Mouse (Mus musculus): ENCODE measurements at regions not wholly inside any gene's neighbourhood (a gene's known extent, or its start where the extent isn't known, plus 50 kb on each side); places are given as distances from the start of the nearest gene placed in this dataset.

GRCm38 (mm10) chr4:30583417-30583816 is 1380.5 kb upstream of the Map3k7 start:
- Histone ChIP-seq H3K36me3 (ENCODE audit: control insufficient read depth, insufficient read depth, low read length) (no peaks in the 10 kb centered on the region), H3K9me3 (ENCODE audit: control insufficient read depth, low read length) (no peaks in the 10 kb centered on the region), H3K9ac (replicated peaks; ENCODE audit: low read length) (no peak overlapping the region), H3K27me3 (ENCODE audit: control insufficient read depth, insufficient read depth, low read length) (no peaks in the 10 kb centered on the region), H3K4me3 (replicated peaks; ENCODE audit: low read depth, low read length) (no peak overlapping the region), H3K27ac (replicated peaks; ENCODE audit: low read depth, low read length) (no peak overlapping the region), H3K4me1 (ENCODE audit: control insufficient read depth, insufficient read depth, low read length) (no peaks in the 10 kb centered on the region), H3K4me2 (ENCODE audit: low read length) (no peak overlapping the region)
- DNase-seq (peak; percentile 13), ATAC-seq (ENCODE audit: low FRiP score, low TSS enrichment) (peak; percentile 11; the same call in 1 of the 2 replicates)
- 49% methylated on average over 1 of the region's 1 CpGs for WGBS

DNA sequence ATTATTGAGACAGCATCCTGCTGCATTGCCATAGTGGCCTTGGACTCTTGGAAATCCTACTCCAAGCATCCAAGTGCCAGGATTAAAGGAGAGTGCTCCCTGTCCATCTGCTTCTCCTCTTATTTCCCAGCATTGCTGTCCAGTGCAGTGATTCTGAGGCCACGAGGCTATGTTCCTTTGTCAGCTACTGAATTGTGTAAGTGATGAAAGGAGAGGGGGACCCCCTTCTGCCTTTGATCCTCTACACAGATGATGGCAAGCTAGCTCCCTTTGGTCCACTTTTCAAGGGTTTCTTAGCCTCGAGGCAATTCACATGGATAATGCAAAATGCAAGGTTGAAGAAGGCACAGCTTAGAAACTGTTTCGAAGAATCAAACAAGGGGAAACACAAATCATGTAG is 1355.0 kb upstream of the Map3k7 start:
- Histone ChIP-seq H3K4me2 (ENCODE audit: low read length) (no peak overlapping the region), H3K9me3 (ENCODE audit: control insufficient read depth, low read length) (no peaks in the 10 kb centered on the region), H3K9ac (replicated peaks; ENCODE audit: low read length) (no peak overlapping the region), H3K4me3 (replicated peaks; ENCODE audit: low read depth, low read length) (no peak overlapping the region), H3K27ac (replicated peaks; ENCODE audit: low read depth, low read length) (no peak overlapping the region), H3K36me3 (ENCODE audit: control insufficient read depth, insufficient read depth, low read length) (no peaks in the 10 kb centered on the region), H3K27me3 (ENCODE audit: control insufficient read depth, insufficient read depth, low read length) (no peaks in the 10 kb centered on the region), H3K4me1 (ENCODE audit: control insufficient read depth, insufficient read depth, low read length) (0 out of 2 replicates have a peak, but pooled peaks cover 3% of the 10 kb centered on the region)
- DNase-seq (peak; percentile 52), ATAC-seq (ENCODE audit: low FRiP score, low TSS enrichment) (peak; percentile 58; the same call in 1 of the 2 replicates)
- WGBS = 8% methylated on average over 3 of the region's 3 CpGs

DNA sequence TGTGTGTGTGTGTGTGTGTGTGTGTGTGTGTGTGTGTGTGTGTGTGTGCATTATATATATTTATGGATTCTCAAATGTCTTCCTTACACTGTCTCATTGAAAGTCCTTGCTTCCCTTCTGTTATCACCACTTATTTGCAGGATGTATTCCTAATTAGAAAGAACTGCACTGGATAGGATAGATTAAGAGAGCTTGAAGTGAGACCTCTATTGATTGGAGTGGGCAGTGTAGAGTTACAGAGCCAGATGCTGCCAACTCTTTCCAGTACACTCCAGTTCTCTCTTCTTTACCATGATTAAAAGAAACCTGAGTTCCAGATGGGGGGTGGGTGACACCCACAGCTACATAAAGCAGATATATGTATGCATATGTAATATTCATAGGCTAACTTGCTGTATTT is 1354.1 kb upstream of the Map3k7 start:
- H3K4me1 ChIP-seq (ENCODE audit: control insufficient read depth, insufficient read depth, low read length) = 0 out of 2 replicates have a peak, but pooled peaks cover 3% of the 10 kb centered on the region
- H3K4me3 ChIP-seq (replicated peaks; ENCODE audit: low read depth, low read length) = no peak overlapping the region
- DNase-seq (no peak), ATAC-seq (ENCODE audit: low FRiP score, low TSS enrichment) (no peak; the same call in 1 of the 2 replicates)
- no peak overlapping the region for H3K4me2 ChIP-seq (ENCODE audit: low read length)
- H3K27ac ChIP-seq (replicated peaks; ENCODE audit: low read depth, low read length) = no peak overlapping the region
- H3K36me3 ChIP-seq (ENCODE audit: control insufficient read depth, insufficient read depth, low read length) = no peaks in the 10 kb centered on the region
- no peaks in the 10 kb centered on the region for H3K27me3 ChIP-seq (ENCODE audit: control insufficient read depth, insufficient read depth, low read length)
- no peaks in the 10 kb centered on the region for H3K9me3 ChIP-seq (ENCODE audit: control insufficient read depth, low read length)
- no peak overlapping the region for H3K9ac ChIP-seq (replicated peaks; ENCODE audit: low read length)

- ATAC-seq (ENCODE audit: low FRiP score, low TSS enrichment) (no peak), DNase-seq (no peak)
- no peak overlapping the region for H3K4me2 ChIP-seq (ENCODE audit: low read length)
- no peaks in the 10 kb centered on the region for H3K36me3 ChIP-seq (ENCODE audit: control insufficient read depth, insufficient read depth, low read length)
- 76% methylated on average over 3 of the region's 3 CpGs for WGBS
- no peaks in the 10 kb centered on the region for H3K9me3 ChIP-seq (ENCODE audit: control insufficient read depth, low read length)
- no peak overlapping the region for H3K27ac ChIP-seq (replicated peaks; ENCODE audit: low read depth, low read length)
- H3K27me3 ChIP-seq (ENCODE audit: control insufficient read depth, insufficient read depth, low read length) = no peaks in the 10 kb centered on the region
- no peak overlapping the region for H3K4me3 ChIP-seq (replicated peaks; ENCODE audit: low read depth, low read length)
- H3K9ac ChIP-seq (replicated peaks; ENCODE audit: low read length) = no peak overlapping the region
- H3K4me1 ChIP-seq (ENCODE audit: control insufficient read depth, insufficient read depth, low read length) = 0 out of 2 replicates have a peak, but pooled peaks cover 3% of the 10 kb centered on the region
These were observed 1353.4 kb upstream of the Map3k7 start for GRCm38 (mm10) chr4:30610454-30610853.
